Mouse (Mus musculus) effector memory CD4-positive, alpha-beta T cell, adult 5 months (primary cell): ENCODE results near the gene Hmx1. TPM values are rescaled to one million over a fixed set of nuclear protein-coding genes. Genes with fewer than 3 reads are reported as not detected.

Source experiments
- polyA plus RNA-seq: library from polyadenylated mRNA; unstranded; fragments of 100-300 nt; shearing (Covaris generic); gene quantifications from one replicate; pipeline ENCODE4 v1.2.1, GENCODE M21; 2017

Gene Hmx1
- polyA plus RNA-seq, result not detected

GRCm38 (mm10) chr5:35388491-35389111 is at the start of gene Hmx1:
Gene Hmx1 (plus strand): TSS chr5:35389108.

Other genes starting within 250 kb of the Hmx1 start
- not detected for gene Adra2c, start 110.8 kb upstream of the Hmx1 start, polyA plus RNA-seq
- not detected for gene Cpz, start 136.6 kb downstream of the Hmx1 start, polyA plus RNA-seq
- 2.7 TPM for gene Trmt44, start 186.0 kb downstream of the Hmx1 start, polyA plus RNA-seq
- gene Acox3, start 193.9 kb downstream of the Hmx1 start, polyA plus RNA-seq, result 24.8 TPM